Mouse (Mus musculus) left cerebral cortex, postnatal 25 days (tissue): ENCODE results near the gene Rab20. TPM values are rescaled to one million over a fixed set of nuclear protein-coding genes. Genes with fewer than 3 reads are reported as not detected.
A peak's percentile ranks its signal among the peaks of the same experiment; 100 is the strongest.
"Not testable (repeated sequence)": the region's sequence is repeated elsewhere in the genome, so short reads cannot be mapped to it uniquely, and the experiment has no call there.

ENCODE experiments used
- DNase-seq, 2 experiments: peaks; one replicate each; pipeline ENCODE4 v3.0.0; 2022; ENCODE audit warnings: low spot score in 2 of 2, mixed read lengths in 1 of 2
- intact Hi-C: fragments of 180-260 bp; cut with DNase I; formaldehyde crosslinking; loops from one replicate; pipeline ENCODE4 v1.15.1; 2025
- total RNA-seq, 2 experiments: library from RNA; stranded (reverse); gene quantifications; 2 replicates each; pipeline ENCODE4 v1.2.3; 2021

Gene Rab20
- total RNA-seq, 2 experiments from 2014 or later: 0.62 TPM; not detected in 1

GRCm38 (mm10) chr8:11486142-11486541 is 7.6 kb upstream of the Rab20 start:
- intact Hi-C loops: loop anchor here (1.0 kb wide), 1 partner anchor 36 kb away; no protein-coding TSS in a partner anchor
- peak; percentile 57 to 65 for DNase-seq

- intact Hi-C loops: no loop called here
Observed at GRCm38 (mm10) chr8:11482537-11482936, 4.0 kb upstream of the Rab20 start.

GRCm38 (mm10) chr8:11481876-11482275 is 3.4 kb upstream of the Rab20 start:
- DNase-seq: no peak
- intact Hi-C loops: no loop called here

More at GRCm38 (mm10) chr8:11482537-11482936, 4.0 kb upstream of the Rab20 start:
- DNase-seq: no peak

GRCm38 (mm10) chr8:11479591-11479990 is 1.1 kb upstream of the Rab20 start:
- DNase-seq: no peak
- intact Hi-C loops: no loop called here

- intact Hi-C loops: no loop called here
- DNase-seq: no peak
Observed at GRCm38 (mm10) chr8:11478807-11479527, 457 bp upstream of the Rab20 start.

GRCm38 (mm10) chr8:11477178-11477553 is 1.3 kb downstream of the Rab20 start:
- intact Hi-C loops: no loop called here
- no peak for DNase-seq

GRCm38 (mm10) chr8:11476338-11477177 is 2.0 kb downstream of the Rab20 start:
- intact Hi-C loops: no loop called here
- DNase-seq: peak in 1 of 2 experiments; percentile 57

GRCm38 (mm10) chr8:11475876-11476275 is 2.6 kb downstream of the Rab20 start:
- no peak for DNase-seq
- intact Hi-C loops: no loop called here

GRCm38 (mm10) chr8:11475397-11475796 is 3.1 kb downstream of the Rab20 start:
- DNase-seq: no peak
- intact Hi-C loops: no loop called here

- intact Hi-C loops: no loop called here
Observed at GRCm38 (mm10) chr8:11473072-11473471, 5.4 kb downstream of the Rab20 start.

GRCm38 (mm10) chr8:11471309-11471708 is 7.2 kb downstream of the Rab20 start:
- intact Hi-C loops: no loop called here
- DNase-seq: no peak

More at GRCm38 (mm10) chr8:11473072-11473471, 5.4 kb downstream of the Rab20 start:
- no peak for DNase-seq

- intact Hi-C loops: no loop called here
- no peak for DNase-seq
Observed at GRCm38 (mm10) chr8:11470694-11471093, 7.8 kb downstream of the Rab20 start.

- intact Hi-C loops: no loop called here
- no peak for DNase-seq
Observed at GRCm38 (mm10) chr8:11469095-11469494, 9.4 kb downstream of the Rab20 start.

GRCm38 (mm10) chr8:11466528-11466927 is 12.0 kb downstream of the Rab20 start:
- not testable (repeated sequence) for DNase-seq

GRCm38 (mm10) chr8:11465619-11466018 is 12.9 kb downstream of the Rab20 start:
- intact Hi-C loops: no loop called here
- no peak for DNase-seq

More at GRCm38 (mm10) chr8:11466528-11466927, 12.0 kb downstream of the Rab20 start:
- intact Hi-C loops: not testable (repeated sequence)

GRCm38 (mm10) chr8:11464707-11464964 is 13.9 kb downstream of the Rab20 start:
- DNase-seq: no peak
- intact Hi-C loops: no loop called here

- no peak for DNase-seq
- intact Hi-C loops: no loop called here
Observed at GRCm38 (mm10) chr8:11463889-11464706, 14.4 kb downstream of the Rab20 start.

- intact Hi-C loops: no loop called here
- DNase-seq: no peak
Observed at GRCm38 (mm10) chr8:11463541-11463888, 15.0 kb downstream of the Rab20 start.

GRCm38 (mm10) chr8:11462641-11463040 is 15.9 kb downstream of the Rab20 start:
- intact Hi-C loops: no loop called here

GRCm38 (mm10) chr8:11461847-11462246 is 16.7 kb downstream of the Rab20 start:
- intact Hi-C loops: no loop called here
- no peak for DNase-seq

More at GRCm38 (mm10) chr8:11462641-11463040, 15.9 kb downstream of the Rab20 start:
- DNase-seq: no peak
